Mouse (Mus musculus) heart, postnatal 25 days (tissue): ENCODE measurements around the gene Rpl18. TPM values are rescaled to one million over a fixed set of nuclear protein-coding genes. Genes with fewer than 3 reads are reported as not detected.
A peak's percentile ranks its signal among the peaks of the same experiment; 100 is the strongest.

Source experiments
- DNase-seq: peaks from one replicate; pipeline ENCODE4 v3.0.0; 2022; ENCODE audit warnings: low spot score
- intact Hi-C: fragments of 180-260 bp; cut with DNase I; formaldehyde crosslinking; loops from one replicate; pipeline ENCODE4 v1.15.1; 2025
- total RNA-seq, 2 experiments: library from RNA; stranded (reverse); gene quantifications; 2 replicates each; pipeline ENCODE4 v1.2.3; 2021

Rpl18 gene
- 100 to 1,000 TPM; 507 to 553 TPM for total RNA-seq

- peak; percentile 98 for DNase-seq
- intact Hi-C loops: loop anchor here (10.0 kb wide), 1 partner anchor 850 kb away; the partner anchor contains the start of gene Ptov1
Observed at GRCm38 (mm10) chr7:45715090-45715708, at the start of gene Rpl18. TSS of gene Rpl18 (plus strand) at chr7:45715457.

GRCm38 (mm10) chr7:45666161-45666560, 49.1 kb upstream of the Rpl18 start, which contains the start of gene Fut2:
TSS of gene Fut2 (minus strand) at chr7:45666394.
- intact Hi-C loops: no loop called here
- DNase-seq: no peak

- no peak for DNase-seq
- intact Hi-C loops: no loop called here
Observed at GRCm38 (mm10) chr7:45667761-45668160, 47.5 kb upstream of the Rpl18 start.

GRCm38 (mm10) chr7:45668921-45669320, 46.3 kb upstream of the Rpl18 start:
- intact Hi-C loops: no loop called here
- DNase-seq: no peak

GRCm38 (mm10) chr7:45677627-45678295, 37.5 kb upstream of the Rpl18 start:
- DNase-seq: no peak
- intact Hi-C loops: no loop called here

- no peak for DNase-seq
- intact Hi-C loops: no loop called here
Observed at GRCm38 (mm10) chr7:45678513-45678912, 36.7 kb upstream of the Rpl18 start.

GRCm38 (mm10) chr7:45679966-45680621, 35.2 kb upstream of the Rpl18 start:
- intact Hi-C loops: loop anchor here (10.0 kb wide), 1 partner anchor 205 kb away; no protein-coding TSS in a partner anchor
- DNase-seq: peak; percentile 72

- DNase-seq: no peak
- intact Hi-C loops: loop anchor here (10.0 kb wide), 1 partner anchor 206 kb away; no protein-coding TSS in a partner anchor
Observed at GRCm38 (mm10) chr7:45681046-45681736, 34.1 kb upstream of the Rpl18 start.

GRCm38 (mm10) chr7:45682144-45683126, 32.8 kb upstream of the Rpl18 start:
- intact Hi-C loops: loop anchor here (2.0 to 10.0 kb wide), 4 partner anchors 42 to 208 kb away; no protein-coding TSS in a partner anchor
- peak; percentile 77 for DNase-seq

- intact Hi-C loops: loop anchor here (2.0 to 10.0 kb wide), 4 partner anchors 43 to 209 kb away; no protein-coding TSS in a partner anchor
Observed at GRCm38 (mm10) chr7:45683396-45684050, 31.7 kb upstream of the Rpl18 start, which contains the start of gene Ntn5. TSS of gene Ntn5 (plus strand) at chr7:45684022.

GRCm38 (mm10) chr7:45685811-45686210, 29.4 kb upstream of the Rpl18 start:
- no peak for DNase-seq
- intact Hi-C loops: loop anchor here (10.0 kb wide), 1 partner anchor 211 kb away; no protein-coding TSS in a partner anchor

More at GRCm38 (mm10) chr7:45683396-45684050, 31.7 kb upstream of the Rpl18 start, which contains the start of gene Ntn5:
- no peak for DNase-seq

- no peak for DNase-seq
- intact Hi-C loops: loop anchor here (10.0 kb wide), 1 partner anchor 212 kb away; no protein-coding TSS in a partner anchor
Observed at GRCm38 (mm10) chr7:45686841-45687240, 28.4 kb upstream of the Rpl18 start.

GRCm38 (mm10) chr7:45689099-45689498, 26.2 kb upstream of the Rpl18 start:
- intact Hi-C loops: loop anchor here (10.0 kb wide), 1 partner anchor 214 kb away; no protein-coding TSS in a partner anchor
- no peak for DNase-seq

- intact Hi-C loops: loop anchor here (10.0 kb wide), 1 partner anchor 215 kb away; no protein-coding TSS in a partner anchor
- DNase-seq: no peak
Observed at GRCm38 (mm10) chr7:45689800-45690199, 25.5 kb upstream of the Rpl18 start.

GRCm38 (mm10) chr7:45692364-45692763, 22.9 kb upstream of the Rpl18 start:
- intact Hi-C loops: no loop called here
- DNase-seq: no peak

GRCm38 (mm10) chr7:45693921-45694591, 21.2 kb upstream of the Rpl18 start, which contains the start of gene Sec1:
TSS of gene Sec1 (minus strand) at chr7:45694402.
- intact Hi-C loops: no loop called here
- DNase-seq: no peak

GRCm38 (mm10) chr7:45695098-45695497, 20.2 kb upstream of the Rpl18 start:
- DNase-seq: no peak
- intact Hi-C loops: no loop called here
